Mouse (Mus musculus): ENCODE data around the gene Slc22a5. TPM values are rescaled to one million over a fixed set of nuclear protein-coding genes. Genes with fewer than 3 reads are reported as not detected.

Gene Slc22a5
- polyA plus RNA-seq, 1 experiment from 2014 or later: 8.4 TPM

GRCm38 (mm10) chr11:53911011-53911410, 19.6 kb upstream of the Slc22a5 start:
- no peak overlapping the region for H3K9ac ChIP-seq (ENCODE audit: low read length)
- no peaks in the 10 kb centered on the region for H3K36me3 ChIP-seq (ENCODE audit: control insufficient read depth, insufficient read depth, low read length)
- 56% methylated on average over 4 of the region's 4 CpGs for WGBS
- H3K27me3 ChIP-seq (ENCODE audit: control insufficient read depth, insufficient read depth, low read length): no peaks in the 10 kb centered on the region
- no peak for ATAC-seq (ENCODE audit: insufficient number of reproducible peaks, insufficient read depth, low FRiP score, low read depth)
- no peak overlapping the region for H3K4me2 ChIP-seq (ENCODE audit: low read length)
- H3K4me1 ChIP-seq (ENCODE audit: control insufficient read depth in 2 of 2, insufficient read depth in 2 of 2, low read length in 2 of 2): no peaks in the 10 kb centered on the region
- H3K27ac ChIP-seq (replicated peaks in 1 of 2; ENCODE audit: control insufficient read depth in 1 of 2, insufficient read depth in 1 of 2, low read depth in 2 of 2, low read length in 2 of 2): no peak overlapping the region
- H3K9me3 ChIP-seq (ENCODE audit: control insufficient read depth, low read length): no peaks in the 10 kb centered on the region
- no peak overlapping the region for H3K4me3 ChIP-seq (ENCODE audit: control insufficient read depth in 1 of 2, insufficient read depth in 1 of 2, low read depth in 1 of 2, low read length in 2 of 2)

- H3K4me2 ChIP-seq (ENCODE audit: low read length): no peak overlapping the region
- H3K4me3 ChIP-seq (ENCODE audit: control insufficient read depth in 1 of 2, insufficient read depth in 1 of 2, low read depth in 1 of 2, low read length in 2 of 2): no peak overlapping the region
- no peak for ATAC-seq (ENCODE audit: insufficient number of reproducible peaks, insufficient read depth, low FRiP score, low read depth)
- H3K4me1 ChIP-seq (ENCODE audit: control insufficient read depth in 2 of 2, insufficient read depth in 2 of 2, low read length in 2 of 2): 0 out of 4 replicates have a peak, but pooled peaks cover 3 to 5% of the 10 kb centered on the region in 2 experiments
- H3K36me3 ChIP-seq (ENCODE audit: control insufficient read depth, insufficient read depth, low read length): no peaks in the 10 kb centered on the region
- 81% methylated on average over 8 of the region's 8 CpGs for WGBS
- no peak overlapping the region for H3K27ac ChIP-seq (replicated peaks in 1 of 2; ENCODE audit: control insufficient read depth in 1 of 2, insufficient read depth in 1 of 2, low read depth in 2 of 2, low read length in 2 of 2)
- no peaks in the 10 kb centered on the region for H3K27me3 ChIP-seq (ENCODE audit: control insufficient read depth, insufficient read depth, low read length)
- H3K9me3 ChIP-seq (ENCODE audit: control insufficient read depth, low read length): no peaks in the 10 kb centered on the region
- H3K9ac ChIP-seq (ENCODE audit: low read length): no peak overlapping the region
Measured at GRCm38 (mm10) chr11:53908686-53909085, 17.2 kb upstream of the Slc22a5 start.

GRCm38 (mm10) chr11:53904534-53904925, 13.1 kb upstream of the Slc22a5 start:
- no peaks in the 10 kb centered on the region for H3K36me3 ChIP-seq (ENCODE audit: control insufficient read depth, insufficient read depth, low read length)
- 79% methylated on average over 9 of the region's 9 CpGs for WGBS
- no peak overlapping the region for H3K4me2 ChIP-seq (ENCODE audit: low read length)
- no peak overlapping the region for H3K27ac ChIP-seq (replicated peaks in 1 of 2; ENCODE audit: control insufficient read depth in 1 of 2, insufficient read depth in 1 of 2, low read depth in 2 of 2, low read length in 2 of 2)
- no peak overlapping the region for H3K9ac ChIP-seq (ENCODE audit: low read length)
- H3K4me1 ChIP-seq (ENCODE audit: control insufficient read depth in 2 of 2, insufficient read depth in 2 of 2, low read length in 2 of 2): peaks cover 5% of the 10 kb centered on the region in 2 experiments; a peak in 1 of 4 replicates
- no peaks in the 10 kb centered on the region for H3K27me3 ChIP-seq (ENCODE audit: control insufficient read depth, insufficient read depth, low read length)
- ATAC-seq (ENCODE audit: insufficient number of reproducible peaks, insufficient read depth, low FRiP score, low read depth): no peak
- H3K4me3 ChIP-seq (ENCODE audit: control insufficient read depth in 1 of 2, insufficient read depth in 1 of 2, low read depth in 1 of 2, low read length in 2 of 2): no peak overlapping the region
- no peaks in the 10 kb centered on the region for H3K9me3 ChIP-seq (ENCODE audit: control insufficient read depth, low read length)

GRCm38 (mm10) chr11:53903781-53904533, 12.5 kb upstream of the Slc22a5 start:
- H3K36me3 ChIP-seq (ENCODE audit: control insufficient read depth, insufficient read depth, low read length): no peaks in the 10 kb centered on the region
- ATAC-seq (ENCODE audit: insufficient number of reproducible peaks, insufficient read depth, low FRiP score, low read depth): peak; percentile 35; the same call in 1 of the 2 replicates
- no peaks in the 10 kb centered on the region for H3K27me3 ChIP-seq (ENCODE audit: control insufficient read depth, insufficient read depth, low read length)
- 0 out of 2 replicates have a peak overlapping the region, but pooled peaks have one; percentile 21 for H3K9ac ChIP-seq (ENCODE audit: low read length)
- WGBS: 43% methylated on average over 16 of the region's 16 CpGs
- H3K4me3 ChIP-seq (ENCODE audit: control insufficient read depth in 1 of 2, insufficient read depth in 1 of 2, low read depth in 1 of 2, low read length in 2 of 2): no peak overlapping the region
- peaks cover 5% of the 10 kb centered on the region in 2 experiments; a peak in 1 of 4 replicates for H3K4me1 ChIP-seq (ENCODE audit: control insufficient read depth in 2 of 2, insufficient read depth in 2 of 2, low read length in 2 of 2)
- H3K27ac ChIP-seq (replicated peaks in 1 of 2; ENCODE audit: control insufficient read depth in 1 of 2, insufficient read depth in 1 of 2, low read depth in 2 of 2, low read length in 2 of 2): no peak overlapping the region
- no peaks in the 10 kb centered on the region for H3K9me3 ChIP-seq (ENCODE audit: control insufficient read depth, low read length)
- no peak overlapping the region for H3K4me2 ChIP-seq (ENCODE audit: low read length)

GRCm38 (mm10) chr11:53902741-53903140, 11.3 kb upstream of the Slc22a5 start:
- Histone ChIP-seq H3K36me3 (ENCODE audit: control insufficient read depth, insufficient read depth, low read length) (no peaks in the 10 kb centered on the region), H3K9ac (ENCODE audit: low read length) (no peak overlapping the region), H3K4me2 (ENCODE audit: low read length) (no peak overlapping the region), H3K4me1 (ENCODE audit: control insufficient read depth in 2 of 2, insufficient read depth in 2 of 2, low read length in 2 of 2) (peaks cover 5% of the 10 kb centered on the region in 2 experiments; a peak in 1 of 4 replicates), H3K27me3 (ENCODE audit: control insufficient read depth, insufficient read depth, low read length) (no peaks in the 10 kb centered on the region), H3K27ac (replicated peaks in 1 of 2; ENCODE audit: control insufficient read depth in 1 of 2, insufficient read depth in 1 of 2, low read depth in 2 of 2, low read length in 2 of 2) (no peak overlapping the region), H3K4me3 (ENCODE audit: control insufficient read depth in 1 of 2, insufficient read depth in 1 of 2, low read depth in 1 of 2, low read length in 2 of 2) (no peak overlapping the region), H3K9me3 (ENCODE audit: control insufficient read depth, low read length) (no peaks in the 10 kb centered on the region)
- WGBS: 88% methylated on average over 14 of the region's 14 CpGs
- ATAC-seq (ENCODE audit: insufficient number of reproducible peaks, insufficient read depth, low FRiP score, low read depth): no peak

GRCm38 (mm10) chr11:53900991-53901390, 9.5 kb upstream of the Slc22a5 start:
- 46% methylated on average over 1 of the region's 1 CpGs for WGBS
- Histone ChIP-seq H3K36me3 (ENCODE audit: control insufficient read depth, insufficient read depth, low read length) (no peaks in the 10 kb centered on the region), H3K27me3 (ENCODE audit: control insufficient read depth, insufficient read depth, low read length) (no peaks in the 10 kb centered on the region)

GRCm38 (mm10) chr11:53899981-53900380, 8.5 kb upstream of the Slc22a5 start:
- no peaks in the 10 kb centered on the region for H3K36me3 ChIP-seq (ENCODE audit: control insufficient read depth, insufficient read depth, low read length)
- H3K27ac ChIP-seq (replicated peaks in 1 of 2; ENCODE audit: control insufficient read depth in 1 of 2, insufficient read depth in 1 of 2, low read depth in 2 of 2, low read length in 2 of 2): no peak overlapping the region
- H3K4me1 ChIP-seq (ENCODE audit: control insufficient read depth in 2 of 2, insufficient read depth in 2 of 2, low read length in 2 of 2): peaks cover 5% of the 10 kb centered on the region in 2 experiments; a peak in 1 of 4 replicates
- no peak overlapping the region for H3K4me3 ChIP-seq (ENCODE audit: control insufficient read depth in 1 of 2, insufficient read depth in 1 of 2, low read depth in 1 of 2, low read length in 2 of 2)
- no peak overlapping the region for H3K9ac ChIP-seq (ENCODE audit: low read length)
- no peaks in the 10 kb centered on the region for H3K27me3 ChIP-seq (ENCODE audit: control insufficient read depth, insufficient read depth, low read length)
- 81% methylated on average over 6 of the region's 6 CpGs for WGBS
- no peak for ATAC-seq (ENCODE audit: insufficient number of reproducible peaks, insufficient read depth, low FRiP score, low read depth)
- H3K9me3 ChIP-seq (ENCODE audit: control insufficient read depth, low read length): no peaks in the 10 kb centered on the region
- no peak overlapping the region for H3K4me2 ChIP-seq (ENCODE audit: low read length)

More at GRCm38 (mm10) chr11:53900991-53901390, 9.5 kb upstream of the Slc22a5 start:
- no peak for ATAC-seq (ENCODE audit: insufficient number of reproducible peaks, insufficient read depth, low FRiP score, low read depth)
- no peak overlapping the region for H3K27ac ChIP-seq (replicated peaks in 1 of 2; ENCODE audit: control insufficient read depth in 1 of 2, insufficient read depth in 1 of 2, low read depth in 2 of 2, low read length in 2 of 2)
- H3K4me1 ChIP-seq (ENCODE audit: control insufficient read depth in 2 of 2, insufficient read depth in 2 of 2, low read length in 2 of 2): peaks cover 5% of the 10 kb centered on the region in 2 experiments; a peak in 1 of 4 replicates
- H3K4me2 ChIP-seq (ENCODE audit: low read length): no peak overlapping the region
- H3K9ac ChIP-seq (ENCODE audit: low read length): no peak overlapping the region
- H3K4me3 ChIP-seq (ENCODE audit: control insufficient read depth in 1 of 2, insufficient read depth in 1 of 2, low read depth in 1 of 2, low read length in 2 of 2): no peak overlapping the region
- no peaks in the 10 kb centered on the region for H3K9me3 ChIP-seq (ENCODE audit: control insufficient read depth, low read length)
